Mouse (Mus musculus) erythroblast, embryonic 14.5 days (primary cell): ENCODE measurements around the gene Ptprn2.

Experiments used
- GATA1 ChIP-seq: IDR thresholded peaks from 2 replicates; pipeline ENCODE4 v1.6.1; 2012; ENCODE audit warnings: low read length, inconsistent platforms, mixed read lengths
- TAL1 ChIP-seq: IDR thresholded peaks from 3 replicates; pipeline ENCODE4 v1.6.1; 2012; ENCODE audit warnings: low read length, inconsistent platforms, mixed read lengths

GRCm38 (mm10) chr12:116601921-116602320 lies 116.4 kb downstream of the Ptprn2 start:
- TF ChIP-seq TAL1 = no peak
- no peak for TF ChIP-seq GATA1
